Mouse (Mus musculus) intestine, embryonic 16.5 days (tissue): ENCODE measurements around the gene Prex1. TPM values are rescaled to one million over a fixed set of nuclear protein-coding genes. Genes with fewer than 3 reads are reported as not detected.

Source experiments
- ATAC-seq: fragments of 200-750 bp; cut with Nextera tagmentation; 2 replicates; pipeline ENCODE4 v1.8.0; 2017; ENCODE audit warnings: moderate TSS enrichment, moderate library complexity
- H3K27ac ChIP-seq: fragments of 300-500 bp; sonication (generic); 2 replicates; pipeline ENCODE4 v1.5.1; 2014; ENCODE audit warnings: mild to moderate bottlenecking, low read length
- H3K27me3 ChIP-seq: fragments of 300-500 bp; sonication (generic); replicated peaks from 2 replicates; pipeline ENCODE4 v1.6.1; 2014; ENCODE audit warnings: low read length, control low read depth, mixed read lengths; ENCODE audit not compliant: control insufficient read depth, insufficient read depth
- H3K36me3 ChIP-seq: fragments of 300-500 bp; sonication (generic); 2 replicates; pipeline ENCODE4 v1.6.1; 2014; ENCODE audit warnings: low read length, control low read depth; ENCODE audit not compliant: control insufficient read depth, insufficient read depth
- H3K4me1 ChIP-seq: fragments of 300-500 bp; sonication (generic); 2 replicates; pipeline ENCODE4 v1.6.1; 2014; ENCODE audit warnings: low read length, control low read depth, mixed read lengths; ENCODE audit not compliant: control insufficient read depth, insufficient read depth
- H3K4me2 ChIP-seq: fragments of 300-500 bp; sonication (generic); 2 replicates; pipeline ENCODE4 v1.6.1; 2014; ENCODE audit warnings: low read depth, low read length, control low read depth
- H3K4me3 ChIP-seq: fragments of 300-500 bp; sonication (generic); 2 replicates; pipeline ENCODE4 v1.5.1; 2014; ENCODE audit warnings: mild to moderate bottlenecking, low read length
- H3K9ac ChIP-seq: fragments of 300-500 bp; sonication (generic); 2 replicates; pipeline ENCODE4 v1.6.1; 2014; ENCODE audit warnings: low read depth, low read length
- H3K9me3 ChIP-seq: fragments of 300-500 bp; sonication (generic); 2 replicates; pipeline ENCODE4 v1.6.1; 2016; ENCODE audit warnings: low read length, control low read depth; ENCODE audit not compliant: control insufficient read depth
- WGBS: fragments of 180-500 bp; shearing (Covaris S2); extraction: QIAGEN DNeasy Blood & Tissue Kit; methylation state at CpG from one replicate; pipeline ENCODE4 v1.1.7; 2014; 5-methylcytosine and 5-hydroxymethylcytosine counted together
- polyA plus RNA-seq: library from polyadenylated mRNA; unstranded; fragments of >200 nt; fragmentation: Nextera tagmentation; extraction: Ambion mirVana; gene quantifications from 2 replicates; pipeline ENCODE4 v1.2.1, GENCODE M21; 2015

The Prex1 gene
- polyA plus RNA-seq, 1 experiment from 2014 or later: 8.0 TPM

DNA sequence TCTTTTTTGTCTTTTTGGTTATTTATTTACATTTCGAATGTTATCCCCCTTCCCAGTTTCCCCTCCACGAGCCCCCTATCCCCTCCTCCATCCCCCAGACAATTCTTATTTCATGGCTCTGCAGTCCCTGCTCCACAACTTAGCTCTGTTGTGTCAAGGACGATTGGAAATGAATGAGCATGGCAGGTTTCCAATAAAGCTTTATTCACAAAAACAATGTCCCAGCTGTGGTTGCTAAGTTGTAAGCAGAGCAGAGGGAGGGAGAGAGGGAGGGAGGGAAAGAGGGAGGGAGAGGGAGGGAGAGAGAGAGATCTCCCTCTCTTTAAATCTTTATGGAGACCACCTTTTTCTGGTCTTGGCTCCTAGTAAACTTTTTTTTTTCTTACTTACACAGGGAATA, 15.4 kb upstream of the Prex1 start:
- no peak for ATAC-seq
- no peak overlapping the region for H3K9ac ChIP-seq
- no peak overlapping the region for H3K4me2 ChIP-seq
- no peak overlapping the region for H3K4me3 ChIP-seq
- no peaks in the 10 kb centered on the region for H3K36me3 ChIP-seq
- no peak overlapping the region for H3K27ac ChIP-seq
- no peaks in the 10 kb centered on the region for H3K9me3 ChIP-seq
- peaks cover 10% of the 10 kb centered on the region for H3K4me1 ChIP-seq
- WGBS: 43% methylated on average over 3 of the region's 3 CpGs
- H3K27me3 ChIP-seq: no peaks in the 10 kb centered on the region

DNA sequence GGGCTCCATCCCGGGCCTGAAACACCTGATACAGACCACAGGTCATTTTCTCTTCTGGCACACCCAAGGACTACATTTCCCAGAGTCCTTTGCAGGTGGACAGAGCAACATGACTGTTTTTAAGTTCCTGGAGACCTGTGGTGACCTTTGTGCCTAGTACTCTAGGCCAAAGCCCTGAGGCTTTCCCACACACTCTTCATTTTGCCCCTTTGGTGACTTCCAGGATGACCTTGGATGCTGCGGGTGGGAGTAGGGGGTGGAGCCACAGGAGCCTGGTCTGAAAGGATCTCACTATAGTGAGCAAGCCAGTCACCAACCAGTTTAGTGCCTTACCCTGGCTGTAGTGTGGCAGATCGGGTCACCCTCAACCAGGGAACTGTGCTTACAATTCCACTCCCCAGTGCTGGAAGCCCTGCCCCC, 14.6 kb upstream of the Prex1 start:
- WGBS: 50% methylated on average over 3 of the region's 3 CpGs
- Histone ChIP-seq H3K27ac (no peak overlapping the region), H3K4me2 (no peak overlapping the region), H3K36me3 (no peaks in the 10 kb centered on the region), H3K4me1 (peaks cover 10% of the 10 kb centered on the region), H3K9ac (no peak overlapping the region), H3K4me3 (no peak overlapping the region), H3K27me3 (no peaks in the 10 kb centered on the region), H3K9me3 (no peaks in the 10 kb centered on the region)
- ATAC-seq: peak; percentile 47; the same call in 1 of the 2 replicates

DNA sequence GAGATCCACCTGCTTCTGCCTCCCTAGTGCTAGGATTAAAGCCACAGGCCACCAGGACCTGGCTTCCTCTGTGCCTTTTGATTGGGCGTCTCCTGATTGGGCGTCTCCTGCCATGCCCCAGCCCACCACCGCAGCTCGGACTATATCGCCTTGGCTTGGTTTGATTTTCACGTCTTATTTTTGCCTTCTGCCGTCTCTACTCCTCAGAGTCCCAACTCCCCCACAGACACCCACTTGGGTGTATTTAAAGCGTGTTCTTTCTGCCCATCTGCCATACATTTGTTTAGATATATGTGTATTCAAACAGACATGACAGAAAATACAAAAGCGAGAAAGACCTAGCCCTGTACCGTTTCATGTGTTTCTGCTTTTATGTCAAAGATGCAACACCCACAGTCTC, 14.2 kb upstream of the Prex1 start:
- Histone ChIP-seq H3K36me3 (no peaks in the 10 kb centered on the region), H3K9me3 (no peaks in the 10 kb centered on the region), H3K4me3 (no peak overlapping the region), H3K9ac (no peak overlapping the region), H3K27me3 (no peaks in the 10 kb centered on the region), H3K4me2 (no peak overlapping the region), H3K4me1 (peaks cover 10% of the 10 kb centered on the region), H3K27ac (no peak overlapping the region)
- 83% methylated on average over 10 of the region's 10 CpGs for WGBS
- ATAC-seq: no peak

DNA sequence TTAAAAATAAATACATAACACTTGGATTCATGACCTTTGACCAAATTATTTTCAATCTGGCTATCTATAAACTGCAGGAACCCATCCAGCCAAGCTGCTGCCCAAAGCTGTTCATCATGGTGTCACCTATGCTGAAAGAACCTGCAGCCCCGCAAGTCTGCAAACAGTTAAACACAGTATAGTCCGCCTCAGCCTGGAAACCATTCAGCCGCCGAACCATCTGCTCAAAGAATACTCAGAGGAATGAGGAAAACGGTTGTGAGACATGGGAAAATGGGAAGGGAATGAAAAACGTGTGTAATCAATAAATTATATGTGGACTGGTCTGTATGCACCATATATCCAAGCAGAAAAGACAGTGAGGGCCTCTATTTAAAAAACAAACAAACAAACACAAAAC, 13.3 kb upstream of the Prex1 start:
- Histone ChIP-seq H3K27ac (no peak overlapping the region), H3K9ac (no peak overlapping the region), H3K4me1 (peaks cover 10% of the 10 kb centered on the region), H3K9me3 (no peaks in the 10 kb centered on the region), H3K4me3 (no peak overlapping the region), H3K27me3 (0 out of 2 replicates have a peak, but pooled peaks cover 3% of the 10 kb centered on the region), H3K4me2 (no peak overlapping the region), H3K36me3 (no peaks in the 10 kb centered on the region)
- ATAC-seq: no peak
- WGBS: 49% methylated on average over 6 of the region's 6 CpGs

DNA sequence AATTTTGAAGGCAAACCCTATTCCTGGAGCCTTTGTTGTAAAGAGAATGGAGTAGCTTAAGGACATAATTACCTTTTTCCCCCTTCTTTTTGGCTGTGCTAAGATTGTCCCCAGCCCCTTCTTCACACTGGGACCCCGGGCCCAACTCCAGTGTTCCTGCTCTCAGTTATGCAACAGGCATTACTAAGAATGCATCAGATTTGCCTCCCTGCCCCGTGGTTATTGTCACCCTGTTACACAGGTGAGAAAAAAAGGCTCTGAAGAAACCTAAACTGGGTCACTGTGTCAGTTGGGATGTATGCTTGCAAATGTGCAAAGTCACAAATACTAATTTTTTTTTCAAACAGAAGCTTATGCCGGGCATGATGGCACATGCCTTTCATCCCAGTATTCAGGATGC, 6.8 kb upstream of the Prex1 start:
- WGBS: 71% methylated on average over 3 of the region's 3 CpGs
- Histone ChIP-seq H3K9ac (no peak overlapping the region), H3K4me1 (no peaks in the 10 kb centered on the region), H3K4me3 (no peak overlapping the region), H3K27me3 (0 out of 2 replicates have a peak, but pooled peaks cover 3% of the 10 kb centered on the region), H3K36me3 (no peaks in the 10 kb centered on the region), H3K27ac (no peak overlapping the region), H3K9me3 (no peaks in the 10 kb centered on the region), H3K4me2 (no peak overlapping the region)
- no peak for ATAC-seq

DNA sequence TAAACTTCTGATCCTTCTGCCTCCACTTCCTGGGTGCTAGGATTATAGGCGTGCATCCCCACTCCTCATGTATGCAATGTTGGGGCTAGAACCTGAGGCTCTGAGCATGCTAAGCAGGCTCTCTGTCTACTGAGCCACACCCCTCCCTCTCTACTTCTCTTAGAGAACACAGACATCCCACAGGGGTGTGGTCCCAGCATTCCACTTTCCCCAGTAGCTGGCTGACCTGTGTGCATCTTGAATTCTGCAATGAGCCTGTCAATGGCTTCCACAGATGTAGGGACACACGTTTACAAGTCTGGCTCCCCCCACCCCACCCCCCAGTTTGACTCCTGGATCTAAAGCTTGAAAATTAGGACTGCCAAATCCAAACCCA, 6.3 kb upstream of the Prex1 start:
- no peak overlapping the region for H3K27ac ChIP-seq
- H3K27me3 ChIP-seq: 0 out of 2 replicates have a peak, but pooled peaks cover 3% of the 10 kb centered on the region
- H3K4me1 ChIP-seq: no peaks in the 10 kb centered on the region
- ATAC-seq: no peak
- 73% methylated on average over 2 of the region's 2 CpGs for WGBS
- no peaks in the 10 kb centered on the region for H3K9me3 ChIP-seq
- no peak overlapping the region for H3K9ac ChIP-seq
- H3K36me3 ChIP-seq: no peaks in the 10 kb centered on the region
- H3K4me3 ChIP-seq: no peak overlapping the region
- H3K4me2 ChIP-seq: no peak overlapping the region

DNA sequence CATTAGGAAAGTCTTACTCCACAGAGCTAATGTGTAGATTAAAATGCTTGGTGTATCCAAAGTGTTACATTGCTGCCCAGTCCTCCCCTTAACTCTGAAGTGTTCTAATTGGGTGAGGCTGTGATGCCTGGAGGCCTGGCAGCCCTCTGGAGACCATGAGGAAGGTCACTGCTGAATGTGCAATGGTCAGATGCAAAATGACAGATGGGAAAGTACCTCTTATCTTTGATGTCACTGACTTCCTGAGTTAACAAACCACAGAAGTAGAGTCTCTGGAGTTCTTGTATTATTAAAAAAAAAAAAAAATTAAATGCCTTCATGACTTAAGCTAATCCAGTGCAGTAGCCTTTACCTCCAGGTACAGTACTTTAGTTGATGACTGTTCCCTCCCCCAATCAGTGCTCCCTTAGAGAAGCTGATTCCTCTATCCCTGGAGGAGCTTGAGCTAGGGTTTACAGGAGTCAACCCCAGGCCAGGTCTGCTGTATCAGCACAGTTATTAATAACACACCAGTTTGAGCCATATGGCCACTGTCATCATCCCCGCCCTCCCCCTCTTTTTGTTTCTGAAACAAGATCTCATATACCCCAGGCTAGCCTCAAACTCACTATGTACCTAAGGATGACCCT, 5.8 kb upstream of the Prex1 start:
- ATAC-seq: no peak
- Histone ChIP-seq H3K36me3 (no peaks in the 10 kb centered on the region), H3K9me3 (no peaks in the 10 kb centered on the region), H3K4me1 (peaks cover 2% of the 10 kb centered on the region), H3K27me3 (0 out of 2 replicates have a peak, but pooled peaks cover 3% of the 10 kb centered on the region), H3K4me3 (no peak overlapping the region), H3K4me2 (no peak overlapping the region), H3K9ac (no peak overlapping the region), H3K27ac (no peak overlapping the region)
- 81% methylated on average over 1 of the region's 1 CpGs for WGBS

DNA sequence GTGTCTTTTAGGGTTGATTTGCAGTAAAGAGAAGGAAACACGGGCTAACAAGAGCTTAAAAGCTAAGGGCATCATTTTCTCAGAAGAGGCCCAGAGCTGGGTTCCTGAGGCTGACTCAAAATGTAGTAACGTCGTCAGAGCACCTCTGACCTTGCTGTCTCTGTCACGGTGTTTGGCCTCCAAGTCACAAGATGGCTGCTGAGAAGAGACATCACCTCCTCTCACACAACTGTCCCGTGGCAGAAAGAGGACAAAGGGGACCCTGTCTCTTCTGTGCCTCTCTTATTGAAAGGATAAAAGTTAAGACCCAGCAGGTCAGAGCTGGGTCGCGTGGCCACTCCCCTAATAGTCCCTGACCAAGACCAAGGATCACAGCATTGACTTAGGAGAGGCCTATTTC, 2.4 kb upstream of the Prex1 start:
- no peak for ATAC-seq
- H3K36me3 ChIP-seq: no peaks in the 10 kb centered on the region
- H3K9me3 ChIP-seq: peaks cover 3% of the 10 kb centered on the region; the same call in 1 of the 2 replicates
- H3K4me1 ChIP-seq: peaks cover 12% of the 10 kb centered on the region
- 75% methylated on average over 7 of the region's 7 CpGs for WGBS
- H3K27me3 ChIP-seq: no peaks in the 10 kb centered on the region
- no peak overlapping the region for H3K9ac ChIP-seq
- H3K27ac ChIP-seq: no peak overlapping the region
- H3K4me3 ChIP-seq: no peak overlapping the region
- H3K4me2 ChIP-seq: no peak overlapping the region

DNA sequence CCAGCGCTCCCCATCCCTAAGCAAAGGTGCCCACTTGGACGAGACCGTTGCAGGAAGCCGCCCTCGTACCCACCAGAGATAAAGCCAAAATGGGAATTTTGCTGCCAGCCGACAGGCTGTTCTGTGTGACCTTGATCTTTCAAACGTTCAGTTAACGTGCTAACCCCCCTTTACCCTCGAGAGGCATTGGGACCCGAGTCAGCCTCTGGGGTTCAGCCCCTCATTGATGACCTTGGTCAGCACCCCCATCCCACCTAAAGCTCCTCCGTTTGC, 731 bp upstream of the Prex1 start:
- H3K27ac ChIP-seq: no peak overlapping the region
- peaks cover 3% of the 10 kb centered on the region; the same call in 1 of the 2 replicates for H3K9me3 ChIP-seq
- no peak for ATAC-seq
- H3K36me3 ChIP-seq: no peaks in the 10 kb centered on the region
- H3K9ac ChIP-seq: peak overlapping the region; percentile 71
- no peaks in the 10 kb centered on the region for H3K27me3 ChIP-seq
- H3K4me1 ChIP-seq: peaks cover 12% of the 10 kb centered on the region
- peak overlapping the region; percentile 61 for H3K4me3 ChIP-seq
- WGBS: 7% methylated on average over 11 of the region's 11 CpGs
- peak overlapping the region; percentile 96 for H3K4me2 ChIP-seq
